Mouse (Mus musculus) MEL (cell line): ENCODE data around the gene Tap2. TPM values are rescaled to one million over a fixed set of nuclear protein-coding genes. Genes with fewer than 3 reads are reported as not detected.

ENCODE experiments used
- DNase-seq: peaks from one replicate; pipeline ENCODE4 v3.0.0; 2011; ENCODE audit warnings: low read depth, low spot score
- H3K27ac ChIP-seq: 2 replicates; pipeline ENCODE4 v1.5.1; 2012; ENCODE audit warnings: low read depth, mild to moderate bottlenecking, control low read depth, low read length, moderate library complexity; ENCODE audit not compliant: control insufficient read depth
- H3K27me3 ChIP-seq, 2 experiments: fragments of 150-350 bp in 1 of 2; sonication (generic) in 1 of 2; 2 replicates each; pipeline ENCODE4 v1.6.1; 2012; ENCODE audit warnings: low read length in 2 of 2, mild to moderate bottlenecking in 2 of 2, improper control_type of control experiment in 1 of 2, moderate library complexity in 1 of 2; ENCODE audit not compliant: insufficient read depth in 2 of 2, control insufficient read depth in 1 of 2
- H3K36me3 ChIP-seq, 2 experiments: 2 replicates each; pipeline ENCODE4 v1.6.1; 2012 to 2014; ENCODE audit warnings: low read length in 2 of 2, improper control_type of control experiment in 1 of 2, inconsistent platforms in 1 of 2, mild to moderate bottlenecking in 1 of 2; ENCODE audit not compliant: insufficient read depth in 2 of 2, control insufficient read depth in 1 of 2
- H3K4me1 ChIP-seq, 2 experiments: fragments of 150-350 bp in 1 of 2; sonication (generic) in 1 of 2; 2 replicates each; pipeline ENCODE4 v1.6.1; 2012; ENCODE audit warnings: low read length in 2 of 2, improper control_type of control experiment in 1 of 2, mild to moderate bottlenecking in 1 of 2; ENCODE audit not compliant: insufficient read depth in 2 of 2, control insufficient read depth in 1 of 2
- H3K4me3 ChIP-seq, 2 experiments: fragments of 150-350 bp in 1 of 2; sonication (generic) in 1 of 2; 2 replicates each; pipeline ENCODE4 v1.5.1; 2012; ENCODE audit warnings: low read depth in 2 of 2, low read length in 2 of 2, mild to moderate bottlenecking in 2 of 2, moderate library complexity in 2 of 2, control low read depth in 1 of 2, improper control_type of control experiment in 1 of 2; ENCODE audit not compliant: control insufficient read depth in 1 of 2, insufficient read depth in 1 of 2
- H3K79me2 ChIP-seq: 2 replicates; pipeline ENCODE4 v1.6.1; 2012; ENCODE audit warnings: mild to moderate bottlenecking, low read length, moderate library complexity; ENCODE audit not compliant: control insufficient read depth, poor library complexity, insufficient read depth
- H3K9ac ChIP-seq: 2 replicates; pipeline ENCODE4 v1.6.1; 2012; ENCODE audit warnings: low read depth, mild to moderate bottlenecking, control low read depth, low read length, moderate library complexity; ENCODE audit not compliant: control insufficient read depth, poor library complexity, severe bottlenecking
- H3K9me3 ChIP-seq: fragments of 150-350 bp; sonication (generic); replicated peaks from 2 replicates; pipeline ENCODE4 v1.6.1; 2012; ENCODE audit warnings: mild to moderate bottlenecking, low read length, improper control_type of control experiment, moderate library complexity; ENCODE audit not compliant: insufficient read depth
- CHD1 ChIP-seq: IDR thresholded peaks from 2 replicates; pipeline ENCODE4 v1.6.1; 2012; ENCODE audit warnings: low read depth, mild to moderate bottlenecking, inconsistent platforms, low read length, improper control_type of control experiment
- CHD2 ChIP-seq: IDR thresholded peaks from 2 replicates; pipeline ENCODE4 v1.6.1; 2011; ENCODE audit warnings: low read length, improper control_type of control experiment
- EP300 ChIP-seq, 2 experiments: IDR thresholded peaks; 2 replicates each; pipeline ENCODE4 v1.6.1; 2011; ENCODE audit warnings: improper control_type of control experiment in 2 of 2, low read length in 2 of 2, low read depth in 1 of 2, mild to moderate bottlenecking in 1 of 2
- GABPA ChIP-seq: IDR thresholded peaks from 2 replicates; pipeline ENCODE4 v1.6.1; 2012; ENCODE audit warnings: low read depth, mild to moderate bottlenecking, inconsistent platforms, low read length, improper control_type of control experiment, moderate library complexity
- GATA1 ChIP-seq: IDR thresholded peaks from 2 replicates; pipeline ENCODE4 v1.6.1; 2011; ENCODE audit warnings: low read depth, low read length, improper control_type of control experiment
- HCFC1 ChIP-seq: IDR thresholded peaks from 2 replicates; pipeline ENCODE4 v1.6.1; 2012; ENCODE audit warnings: low read depth, mild to moderate bottlenecking, inconsistent platforms, low read length, improper control_type of control experiment, moderate library complexity
- KAT2A ChIP-seq: conservative IDR thresholded peaks from 2 replicates; pipeline ENCODE4 v1.6.1; 2012; ENCODE audit warnings: low read depth, low read length, improper control_type of control experiment, inconsistent platforms
- MAFK ChIP-seq: IDR thresholded peaks from 2 replicates; pipeline ENCODE4 v1.6.1; 2011; ENCODE audit warnings: low read depth, mild to moderate bottlenecking, low read length, improper control_type of control experiment, borderline replicate concordance
- MYC ChIP-seq: IDR thresholded peaks from 2 replicates; pipeline ENCODE4 v1.6.1; 2011; ENCODE audit warnings: low read depth, mild to moderate bottlenecking, low read length, improper control_type of control experiment, moderate library complexity
- NELFE ChIP-seq: IDR thresholded peaks from 2 replicates; pipeline ENCODE4 v1.6.1; 2011; ENCODE audit warnings: low read depth, low read length, improper control_type of control experiment
- NRF1 ChIP-seq: IDR thresholded peaks from 2 replicates; pipeline ENCODE4 v1.6.1; 2014; ENCODE audit warnings: low read depth, mild to moderate bottlenecking, inconsistent platforms, low read length, improper control_type of control experiment, moderate library complexity; ENCODE audit not compliant: poor library complexity, insufficient read depth, severe bottlenecking
- SIN3A ChIP-seq: IDR thresholded peaks from 2 replicates; pipeline ENCODE4 v1.6.1; 2012; ENCODE audit warnings: low read length, improper control_type of control experiment, inconsistent platforms
- TBP ChIP-seq: IDR thresholded peaks from 2 replicates; pipeline ENCODE4 v1.8.0; 2011; ENCODE audit warnings: low read depth, low read length, improper control_type of control experiment
- TCF12 ChIP-seq: IDR thresholded peaks from 2 replicates; pipeline ENCODE4 v1.6.1; 2014; ENCODE audit warnings: low read depth, mild to moderate bottlenecking, inconsistent platforms, low read length, improper control_type of control experiment, moderate library complexity
- USF2 ChIP-seq, 2 experiments: IDR thresholded peaks; 2 replicates each; pipeline ENCODE4 v1.6.1; 2011 to 2012; ENCODE audit warnings: improper control_type of control experiment in 2 of 2, low read length in 2 of 2, borderline replicate concordance in 1 of 2, inconsistent platforms in 1 of 2, low read depth in 1 of 2, mild to moderate bottlenecking in 1 of 2; ENCODE audit not compliant: insufficient read depth in 1 of 2
- ZKSCAN1 ChIP-seq: IDR thresholded peaks from 2 replicates; pipeline ENCODE4 v1.6.1; 2012; ENCODE audit warnings: low read depth, mild to moderate bottlenecking, inconsistent platforms, low read length, improper control_type of control experiment, moderate library complexity
- ZNF384 ChIP-seq: IDR thresholded peaks from 2 replicates; pipeline ENCODE4 v1.6.1; 2012; ENCODE audit warnings: low read depth, mild to moderate bottlenecking, inconsistent platforms, low read length, improper control_type of control experiment
- polyA plus RNA-seq, 2 experiments: library from polyadenylated mRNA; stranded (reverse) in 1 of 2; unstranded in 1 of 2; fragments of >175 nt in 1 of 2; fragments of >200 nt in 1 of 2; gene quantifications; 2 replicates each; pipeline versions ENCODE4 v1.2.1 to v1.2.4; 2012; ENCODE audit warnings: low replicate concordance in 2 of 2, low read depth in 1 of 2; ENCODE audit not compliant: insufficient read length in 2 of 2, insufficient read depth in 1 of 2, missing spikeins in 1 of 2
- total RNA-seq: library from RNA; depleted of rRNA; stranded (reverse); fragments of 300-350 nt; gene quantifications from 2 replicates; pipeline ENCODE4 v1.2.3, GENCODE M21; 2012

The Tap2 gene
- total and polyA plus RNA-seq, 3 experiments, result 48.5 to 63.0 TPM; not detected in 1

DNA sequence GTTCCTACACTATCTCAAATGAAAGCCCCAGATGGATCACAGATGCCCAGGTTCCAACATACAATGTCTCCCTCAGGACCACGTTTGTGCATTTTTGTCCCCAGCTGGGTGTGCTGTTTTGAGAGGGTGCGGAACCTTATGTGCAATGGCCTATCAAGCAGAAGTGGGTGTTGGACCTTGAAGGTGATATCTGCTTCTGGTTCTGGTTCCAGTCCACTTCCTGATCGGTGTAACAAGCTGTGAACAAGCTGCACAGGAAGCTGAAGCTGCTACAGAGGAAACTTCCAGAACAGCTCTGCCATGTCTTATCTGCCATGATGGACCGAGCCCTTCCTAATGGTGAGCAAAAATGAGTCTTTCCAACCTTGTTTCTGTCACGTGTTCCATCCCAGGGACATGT lies 53.2 kb downstream of the Tap2 start:
- Histone ChIP-seq H3K36me3 (no peaks in the 10 kb centered on the region), H3K4me1 (0 out of 4 replicates have a peak, but pooled peaks cover 0 to 2% of the 10 kb centered on the region in 2 experiments), H3K9ac (no peak overlapping the region), H3K4me3 (no peak overlapping the region), H3K27me3 (peaks cover 8% of the 10 kb centered on the region in 2 experiments), H3K27ac (no peak overlapping the region), H3K79me2 (no peaks in the 10 kb centered on the region), H3K9me3 (no peaks in the 10 kb centered on the region)
- TF ChIP-seq NELFE (no peak), NRF1 (no peak), TBP (no peak), MAFK (no peak), HCFC1 (no peak)
- DNase-seq, result no peak

DNA sequence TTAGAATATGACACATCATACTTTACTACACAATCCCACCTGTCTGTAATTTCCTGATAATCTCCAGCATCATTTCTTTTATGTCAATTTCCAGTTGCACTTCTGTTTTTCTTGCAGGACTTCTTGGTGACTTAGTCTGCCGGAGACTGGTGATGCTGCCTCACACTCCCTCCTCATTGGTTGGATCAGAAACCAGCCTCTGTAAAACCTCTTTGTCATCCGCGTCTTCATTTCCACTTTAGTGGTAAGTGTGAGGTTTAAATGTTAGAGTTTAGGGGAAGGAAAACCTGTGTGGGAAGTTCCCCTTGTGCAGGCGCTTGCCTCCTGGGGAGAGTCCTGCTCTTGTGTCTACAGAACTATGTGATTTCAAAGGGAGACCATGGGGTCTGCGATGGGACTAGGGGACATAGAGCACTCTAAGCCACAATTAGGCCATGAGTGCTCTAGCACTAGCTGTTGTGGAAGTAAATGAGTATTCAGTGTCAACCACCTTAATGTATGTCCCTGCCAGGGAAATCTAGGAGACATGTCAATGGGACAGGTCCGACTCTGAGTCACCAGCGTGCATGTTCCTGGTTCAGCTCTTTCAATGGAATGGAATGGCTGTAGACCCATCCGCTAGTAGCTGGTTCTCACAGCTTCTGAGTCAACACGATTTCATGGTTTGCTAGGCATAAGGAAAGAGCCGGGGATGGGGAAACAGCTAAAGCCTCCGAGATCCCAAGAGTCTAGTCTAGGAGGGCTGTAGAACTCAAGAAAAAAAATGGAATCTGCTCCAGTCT lies 54.5 kb downstream of the Tap2 start, which contains the start of gene H2-Ab1:
TSS of gene H2-Ab1 (plus strand) at position 96 of the 782 bp plus-strand sequence.
- peak; percentile 83 for DNase-seq
- Histone ChIP-seq H3K36me3 (no peaks in the 10 kb centered on the region), H3K4me3 (no peak within 1 kb of the TSS), H3K27ac (no peak within 1 kb of the TSS), H3K9me3 (no peaks in the 10 kb centered on the region), H3K4me1 (0 out of 4 replicates have a peak, but pooled peaks cover 0 to 2% of the 10 kb centered on the region in 2 experiments), H3K27me3 (peaks cover 5 to 8% of the 10 kb centered on the region in 2 experiments), H3K79me2 (no peaks in the 10 kb centered on the region), H3K9ac (no peak within 1 kb of the TSS)
- no peak for TF ChIP-seq HCFC1
- peak; percentile 96 for TF ChIP-seq CHD2
- TF ChIP-seq GATA1, result no peak
- no peak for TF ChIP-seq SIN3A
- no peak for TF ChIP-seq MYC
- no peak for TF ChIP-seq GABPA
- TF ChIP-seq ZKSCAN1, result 0 out of 2 replicates have a peak, but pooled peaks have one; percentile 32
- TF ChIP-seq KAT2A, result no peak
- no peak for TF ChIP-seq CHD1
- TF ChIP-seq ZNF384, result no peak
- TF ChIP-seq USF2 (IDR thresholded peaks at IDR 0.05; ENCODE audit: borderline replicate concordance in 1 of 2, insufficient read depth in 1 of 2, low read depth in 1 of 2, low read length in 2 of 2), result no peak
- TF ChIP-seq NRF1, result no peak
- TF ChIP-seq EP300 (IDR thresholded peaks at IDR 0.05; ENCODE audit: low read depth in 1 of 2, low read length in 2 of 2), result no peak
- no peak for TF ChIP-seq TCF12
